Mouse (Mus musculus): ENCODE data around the gene Ppm1n. TPM values are rescaled to one million over a fixed set of nuclear protein-coding genes. Genes with fewer than 3 reads are reported as not detected.

Gene Ppm1n
- polyA plus RNA-seq (2015; fragmentation: Nextera tagmentation; extraction: Ambion mirVana), result 0.17 TPM in 1 of 2 replicates, not detected in the other

DNA sequence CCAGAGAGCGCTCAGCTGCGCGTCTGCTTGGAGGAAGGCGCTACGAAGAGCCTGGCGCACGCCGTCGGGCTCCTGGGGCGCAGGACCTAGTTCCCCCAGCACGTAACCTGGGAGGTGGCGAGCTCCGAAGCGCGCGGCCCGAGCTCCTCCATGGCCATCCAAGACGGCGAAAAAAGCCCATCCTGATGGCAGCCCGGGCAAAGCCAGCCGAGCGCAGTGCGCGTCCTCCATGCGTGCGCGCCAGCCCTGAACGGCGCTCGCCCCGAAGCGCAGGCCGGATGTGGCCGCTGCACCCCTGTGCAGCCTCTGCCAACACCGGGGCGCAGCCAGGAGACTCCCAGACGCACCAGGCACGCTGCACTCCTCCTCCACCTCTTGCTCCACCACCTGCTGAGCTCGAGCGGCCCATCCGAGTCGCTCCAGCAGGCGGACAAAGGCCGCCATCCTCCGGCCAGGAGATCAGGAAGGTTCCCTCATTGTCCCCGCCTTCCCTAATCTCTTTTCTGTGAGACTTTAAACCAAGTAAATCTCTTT, at the start of gene Ppm1n:
TSS of gene Ppm1n (minus strand) at position 484 of the 534 bp plus-strand sequence.
- ATAC-seq (ENCODE audit: insufficient read depth, low FRiP score), result no peak
- Histone ChIP-seq H3K27me3 (ENCODE audit: control insufficient read depth, insufficient read depth, low read length) (peaks cover 39% of the 10 kb centered on the region), H3K4me2 (ENCODE audit: low read depth, low read length) (peak within 1 kb of the TSS; percentile 38), H3K9ac (ENCODE audit: low read length) (peak within 1 kb of the TSS; percentile 9; the same call in 1 of the 2 replicates), H3K4me1 (ENCODE audit: control insufficient read depth, insufficient read depth, low read length) (peaks cover 6% of the 10 kb centered on the region), H3K9me3 (replicated peaks; ENCODE audit: control insufficient read depth, low read length) (no peaks in the 10 kb centered on the region), H3K27ac (ENCODE audit: low read length) (no peak within 1 kb of the TSS), H3K36me3 (ENCODE audit: control insufficient read depth, insufficient read depth, low read length) (no peaks in the 10 kb centered on the region), H3K4me3 (replicated peaks; ENCODE audit: low read length) (peak within 1 kb of the TSS; percentile 30)
- WGBS, result 1% methylated on average over 46 of the region's 46 CpGs

- Histone ChIP-seq H3K27ac (ENCODE audit: low read length) (no peak overlapping the region), H3K4me2 (ENCODE audit: low read depth, low read length) (no peak overlapping the region), H3K9ac (ENCODE audit: low read length) (no peak overlapping the region), H3K36me3 (ENCODE audit: control insufficient read depth, insufficient read depth, low read length) (no peaks in the 10 kb centered on the region), H3K4me1 (ENCODE audit: control insufficient read depth, insufficient read depth, low read length) (peaks cover 15% of the 10 kb centered on the region), H3K9me3 (replicated peaks; ENCODE audit: control insufficient read depth, low read length) (no peaks in the 10 kb centered on the region), H3K4me3 (replicated peaks; ENCODE audit: low read length) (no peak overlapping the region), H3K27me3 (ENCODE audit: control insufficient read depth, insufficient read depth, low read length) (no peaks in the 10 kb centered on the region)
- ATAC-seq (ENCODE audit: insufficient read depth, low FRiP score), result no peak
Measured at GRCm38 (mm10) chr7:19328425-19328824, 48.6 kb upstream of the Ppm1n start.

DNA sequence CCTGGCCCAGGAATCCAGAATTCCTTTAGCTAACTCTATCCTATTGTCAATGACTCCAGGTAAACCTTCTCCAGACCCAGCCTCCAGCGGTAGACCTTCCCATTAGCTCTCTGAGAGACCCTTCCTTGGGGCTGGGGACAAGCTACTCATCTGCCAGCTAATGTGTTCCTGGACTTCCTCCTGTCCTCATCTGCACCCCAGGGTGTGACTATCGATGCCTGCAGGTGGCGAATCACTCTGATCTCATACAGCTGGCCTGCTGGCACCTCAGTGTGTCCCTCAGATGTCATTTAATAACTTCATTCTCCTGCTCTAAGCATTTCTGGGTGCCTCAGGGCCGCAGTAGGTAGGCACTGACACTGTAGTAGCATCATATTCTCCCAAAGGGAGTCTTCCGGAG, 47.9 kb upstream of the Ppm1n start:
- H3K4me1 ChIP-seq (ENCODE audit: control insufficient read depth, insufficient read depth, low read length), result peaks cover 14% of the 10 kb centered on the region; the same call in 1 of the 2 replicates
- H3K4me3 ChIP-seq (replicated peaks; ENCODE audit: low read length), result no peak overlapping the region
- no peaks in the 10 kb centered on the region for H3K36me3 ChIP-seq (ENCODE audit: control insufficient read depth, insufficient read depth, low read length)
- no peak for ATAC-seq (ENCODE audit: insufficient read depth, low FRiP score)
- peak overlapping the region; percentile 66 for H3K9ac ChIP-seq (ENCODE audit: low read length)
- H3K4me2 ChIP-seq (ENCODE audit: low read depth, low read length), result peak overlapping the region; percentile 73; the same call in 1 of the 2 replicates
- peak overlapping the region; percentile 82; the same call in 1 of the 2 replicates for H3K27ac ChIP-seq (ENCODE audit: low read length)
- no peaks in the 10 kb centered on the region for H3K9me3 ChIP-seq (replicated peaks; ENCODE audit: control insufficient read depth, low read length)
- H3K27me3 ChIP-seq (ENCODE audit: control insufficient read depth, insufficient read depth, low read length), result no peaks in the 10 kb centered on the region
- WGBS, result 69% methylated on average over 5 of the region's 5 CpGs

DNA sequence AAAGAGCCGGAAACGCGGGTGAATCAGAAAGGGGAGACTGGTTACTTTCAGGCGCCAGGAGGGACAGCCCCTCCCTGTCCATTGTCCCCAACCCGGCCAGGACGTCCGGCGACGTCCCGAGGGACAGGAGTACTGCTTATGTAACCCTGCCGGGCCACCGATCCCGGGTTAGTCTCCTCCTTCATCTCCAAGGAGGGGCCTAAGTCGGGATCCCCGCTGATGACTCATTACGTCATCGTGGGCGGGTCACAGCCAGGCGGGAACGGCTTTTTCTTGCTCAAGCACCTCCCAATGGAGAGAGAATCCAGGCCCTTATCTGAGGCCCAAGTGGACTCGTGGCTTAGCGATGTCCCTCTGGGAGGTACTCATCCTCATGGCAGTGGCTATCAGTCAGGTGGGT, 47.3 kb upstream of the Ppm1n start:
- WGBS, result under 1% methylated on average over 22 of the region's 22 CpGs
- Histone ChIP-seq H3K27me3 (ENCODE audit: control insufficient read depth, insufficient read depth, low read length) (no peaks in the 10 kb centered on the region), H3K27ac (ENCODE audit: low read length) (peak overlapping the region; percentile 82), H3K4me2 (ENCODE audit: low read depth, low read length) (peak overlapping the region; percentile 73), H3K4me1 (ENCODE audit: control insufficient read depth, insufficient read depth, low read length) (peaks cover 15% of the 10 kb centered on the region), H3K9ac (ENCODE audit: low read length) (peak overlapping the region; percentile 66), H3K9me3 (replicated peaks; ENCODE audit: control insufficient read depth, low read length) (no peaks in the 10 kb centered on the region), H3K36me3 (ENCODE audit: control insufficient read depth, insufficient read depth, low read length) (no peaks in the 10 kb centered on the region), H3K4me3 (replicated peaks; ENCODE audit: low read length) (peak overlapping the region; percentile 51)
- ATAC-seq (ENCODE audit: insufficient read depth, low FRiP score), result peak; percentile 79

DNA sequence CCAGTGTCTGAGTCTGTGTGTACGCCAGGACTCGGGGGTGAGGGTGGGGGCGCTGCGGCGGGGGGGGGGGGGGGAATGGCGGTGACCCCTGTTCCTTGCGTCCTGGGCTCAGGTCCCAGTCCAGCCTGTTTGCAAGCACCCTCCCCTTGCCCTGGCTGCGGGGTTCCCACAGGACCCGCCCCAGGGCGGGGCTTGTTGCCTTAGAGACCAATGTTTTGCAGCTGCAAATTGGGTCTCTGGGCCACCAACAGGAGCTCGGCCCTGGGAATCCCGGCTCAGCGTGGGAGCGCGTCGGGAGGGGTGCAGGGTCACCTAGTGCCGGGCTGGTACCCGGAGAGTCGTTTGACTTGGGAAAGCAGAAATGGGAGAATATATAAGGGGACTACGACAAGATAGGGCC, 46.5 kb upstream of the Ppm1n start:
- Histone ChIP-seq H3K9ac (ENCODE audit: low read length) (peak overlapping the region; percentile 66), H3K27ac (ENCODE audit: low read length) (peak overlapping the region; percentile 82), H3K9me3 (replicated peaks; ENCODE audit: control insufficient read depth, low read length) (no peaks in the 10 kb centered on the region), H3K4me1 (ENCODE audit: control insufficient read depth, insufficient read depth, low read length) (peaks cover 17% of the 10 kb centered on the region), H3K4me3 (replicated peaks; ENCODE audit: low read length) (peak overlapping the region; percentile 51), H3K36me3 (ENCODE audit: control insufficient read depth, insufficient read depth, low read length) (no peaks in the 10 kb centered on the region), H3K4me2 (ENCODE audit: low read depth, low read length) (peak overlapping the region; percentile 73), H3K27me3 (ENCODE audit: control insufficient read depth, insufficient read depth, low read length) (no peaks in the 10 kb centered on the region)
- ATAC-seq (ENCODE audit: insufficient read depth, low FRiP score), result peak; percentile 78
- 1% methylated on average over 19 of the region's 20 CpGs for WGBS

GRCm38 (mm10) chr7:19325262-19326199, 45.7 kb upstream of the Ppm1n start:
- H3K4me1 ChIP-seq (ENCODE audit: control insufficient read depth, insufficient read depth, low read length), result peaks cover 17% of the 10 kb centered on the region
- peak overlapping the region; percentile 51 for H3K4me3 ChIP-seq (replicated peaks; ENCODE audit: low read length)

GRCm38 (mm10) chr7:19324221-19324620, 44.4 kb upstream of the Ppm1n start:
- 86% methylated on average over 11 of the region's 11 CpGs for WGBS
- Histone ChIP-seq H3K4me2 (ENCODE audit: low read depth, low read length) (no peak overlapping the region), H3K9me3 (replicated peaks; ENCODE audit: control insufficient read depth, low read length) (no peaks in the 10 kb centered on the region), H3K27me3 (ENCODE audit: control insufficient read depth, insufficient read depth, low read length) (no peaks in the 10 kb centered on the region), H3K4me1 (ENCODE audit: control insufficient read depth, insufficient read depth, low read length) (peaks cover 26% of the 10 kb centered on the region), H3K4me3 (replicated peaks; ENCODE audit: low read length) (no peak overlapping the region), H3K36me3 (ENCODE audit: control insufficient read depth, insufficient read depth, low read length) (no peaks in the 10 kb centered on the region), H3K27ac (ENCODE audit: low read length) (no peak overlapping the region), H3K9ac (ENCODE audit: low read length) (no peak overlapping the region)
- no peak for ATAC-seq (ENCODE audit: insufficient read depth, low FRiP score)

More at GRCm38 (mm10) chr7:19325262-19326199, 45.7 kb upstream of the Ppm1n start:
- no peaks in the 10 kb centered on the region for H3K36me3 ChIP-seq (ENCODE audit: control insufficient read depth, insufficient read depth, low read length)
- peak overlapping the region; percentile 73; the same call in 1 of the 2 replicates for H3K4me2 ChIP-seq (ENCODE audit: low read depth, low read length)
- no peaks in the 10 kb centered on the region for H3K27me3 ChIP-seq (ENCODE audit: control insufficient read depth, insufficient read depth, low read length)
- 73% methylated on average over 21 of the region's 21 CpGs for WGBS
- H3K9ac ChIP-seq (ENCODE audit: low read length), result no peak overlapping the region
- no peaks in the 10 kb centered on the region for H3K9me3 ChIP-seq (replicated peaks; ENCODE audit: control insufficient read depth, low read length)
- no peak overlapping the region for H3K27ac ChIP-seq (ENCODE audit: low read length)
- no peak for ATAC-seq (ENCODE audit: insufficient read depth, low FRiP score)

GRCm38 (mm10) chr7:19322489-19322888, 42.6 kb upstream of the Ppm1n start:
- H3K4me3 ChIP-seq (replicated peaks; ENCODE audit: low read length), result no peak overlapping the region
- peak overlapping the region; percentile 16; the same call in 1 of the 2 replicates for H3K27ac ChIP-seq (ENCODE audit: low read length)
- ATAC-seq (ENCODE audit: insufficient read depth, low FRiP score), result no peak
- H3K4me2 ChIP-seq (ENCODE audit: low read depth, low read length), result no peak overlapping the region
- WGBS, result 31% methylated on average over 9 of the region's 9 CpGs
- peaks cover 23% of the 10 kb centered on the region for H3K4me1 ChIP-seq (ENCODE audit: control insufficient read depth, insufficient read depth, low read length)
- no peaks in the 10 kb centered on the region for H3K9me3 ChIP-seq (replicated peaks; ENCODE audit: control insufficient read depth, low read length)
- no peak overlapping the region for H3K9ac ChIP-seq (ENCODE audit: low read length)
- no peaks in the 10 kb centered on the region; the same call in 1 of the 2 replicates for H3K27me3 ChIP-seq (ENCODE audit: control insufficient read depth, insufficient read depth, low read length)
- H3K36me3 ChIP-seq (ENCODE audit: control insufficient read depth, insufficient read depth, low read length), result no peaks in the 10 kb centered on the region

GRCm38 (mm10) chr7:19321464-19321863, 41.6 kb upstream of the Ppm1n start:
- WGBS, result 41% methylated on average over 5 of the region's 5 CpGs
- no peak for ATAC-seq (ENCODE audit: insufficient read depth, low FRiP score)
- H3K27ac ChIP-seq (ENCODE audit: low read length), result no peak overlapping the region

More at GRCm38 (mm10) chr7:19321464-19321863, 41.6 kb upstream of the Ppm1n start:
- H3K4me2 ChIP-seq (ENCODE audit: low read depth, low read length), result no peak overlapping the region
- no peaks in the 10 kb centered on the region; the same call in 1 of the 2 replicates for H3K27me3 ChIP-seq (ENCODE audit: control insufficient read depth, insufficient read depth, low read length)
- H3K9me3 ChIP-seq (replicated peaks; ENCODE audit: control insufficient read depth, low read length), result no peaks in the 10 kb centered on the region
- H3K4me1 ChIP-seq (ENCODE audit: control insufficient read depth, insufficient read depth, low read length), result peaks cover 15% of the 10 kb centered on the region
- no peaks in the 10 kb centered on the region for H3K36me3 ChIP-seq (ENCODE audit: control insufficient read depth, insufficient read depth, low read length)
- H3K4me3 ChIP-seq (replicated peaks; ENCODE audit: low read length), result no peak overlapping the region
- H3K9ac ChIP-seq (ENCODE audit: low read length), result no peak overlapping the region
